Mouse (Mus musculus) heart, embryonic 16.5 days (tissue): ENCODE measurements at regions not wholly inside any gene's neighbourhood (a gene's known extent, or its start where the extent isn't known, plus 50 kb on each side); places are given as distances from the start of the nearest gene placed in this dataset.

ENCODE experiments used
- ATAC-seq: fragments of 200-750 bp; cut with Nextera tagmentation; replicated peaks from 2 replicates; pipeline ENCODE4 v1.8.0; 2017; ENCODE audit warnings: moderate number of reproducible peaks; ENCODE audit not compliant: insufficient read depth, low FRiP score; ENCODE audit errors: extremely low read depth
- H3K27ac ChIP-seq: fragments of 300-500 bp; sonication (generic); 2 replicates; pipeline ENCODE4 v1.5.1; 2014; ENCODE audit warnings: mild to moderate bottlenecking, low read length, control low read depth, moderate library complexity
- H3K27me3 ChIP-seq: fragments of 300-500 bp; sonication (generic); 2 replicates; pipeline ENCODE4 v1.6.1; 2014; ENCODE audit warnings: low read length, mixed read lengths; ENCODE audit not compliant: control insufficient read depth, insufficient read depth
- H3K36me3 ChIP-seq: fragments of 300-500 bp; sonication (generic); 2 replicates; pipeline ENCODE4 v1.6.1; 2014; ENCODE audit not compliant: control insufficient read depth, insufficient read depth
- H3K4me1 ChIP-seq: fragments of 300-500 bp; sonication (generic); 2 replicates; pipeline ENCODE4 v1.6.1; 2014; ENCODE audit warnings: low read length, mixed read lengths; ENCODE audit not compliant: control insufficient read depth, insufficient read depth
- H3K4me2 ChIP-seq: fragments of 300-500 bp; sonication (generic); 2 replicates; pipeline ENCODE4 v1.6.1; 2014; ENCODE audit warnings: low read depth, mild to moderate bottlenecking, control low read depth, low read length
- H3K4me3 ChIP-seq: fragments of 300-500 bp; sonication (generic); 2 replicates; pipeline ENCODE4 v1.5.1; 2014; ENCODE audit warnings: mild to moderate bottlenecking, control low read depth, low read length
- H3K9ac ChIP-seq: fragments of 300-500 bp; sonication (generic); 2 replicates; pipeline ENCODE4 v1.6.1; 2014; ENCODE audit warnings: low read length, control low read depth
- H3K9me3 ChIP-seq: fragments of 300-500 bp; sonication (generic); replicated peaks from 2 replicates; pipeline ENCODE4 v1.6.1; 2016; ENCODE audit warnings: low read length; ENCODE audit not compliant: control insufficient read depth
- WGBS: fragments of 180-500 bp; shearing (Covaris S2); extraction: QIAGEN DNeasy Blood & Tissue Kit; methylation state at CpG from one replicate; pipeline ENCODE4 v1.1.7; 2014; 5-methylcytosine and 5-hydroxymethylcytosine counted together

DNA sequence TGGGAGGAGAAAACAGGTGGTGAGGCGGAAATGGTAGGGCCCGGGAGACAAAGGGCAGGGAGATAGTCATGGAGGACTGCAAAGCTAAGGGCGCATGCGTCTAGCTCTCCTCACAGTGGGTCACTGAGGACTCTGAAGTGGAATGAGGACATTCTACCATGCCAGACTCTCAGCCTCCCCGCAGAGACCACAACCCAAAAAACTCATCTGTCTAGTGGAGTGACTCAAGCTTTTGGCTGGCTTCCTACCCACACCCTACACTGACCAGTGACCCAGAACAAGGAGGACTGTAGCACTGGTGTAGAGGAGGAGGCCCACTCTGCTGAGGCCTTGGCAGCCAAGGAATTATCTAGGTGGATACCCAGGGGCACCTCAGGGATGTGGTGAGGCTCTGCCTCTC is 55.0 kb upstream of the Cdon start:
- ATAC-seq = no peak
- Histone ChIP-seq H3K9me3 (no peaks in the 10 kb centered on the region), H3K4me2 (no peak overlapping the region), H3K27me3 (no peaks in the 10 kb centered on the region), H3K4me1 (peaks cover 16% of the 10 kb centered on the region), H3K36me3 (no peaks in the 10 kb centered on the region), H3K4me3 (no peak overlapping the region), H3K9ac (no peak overlapping the region), H3K27ac (no peak overlapping the region)
- WGBS = 85% methylated on average over 5 of the region's 5 CpGs

DNA sequence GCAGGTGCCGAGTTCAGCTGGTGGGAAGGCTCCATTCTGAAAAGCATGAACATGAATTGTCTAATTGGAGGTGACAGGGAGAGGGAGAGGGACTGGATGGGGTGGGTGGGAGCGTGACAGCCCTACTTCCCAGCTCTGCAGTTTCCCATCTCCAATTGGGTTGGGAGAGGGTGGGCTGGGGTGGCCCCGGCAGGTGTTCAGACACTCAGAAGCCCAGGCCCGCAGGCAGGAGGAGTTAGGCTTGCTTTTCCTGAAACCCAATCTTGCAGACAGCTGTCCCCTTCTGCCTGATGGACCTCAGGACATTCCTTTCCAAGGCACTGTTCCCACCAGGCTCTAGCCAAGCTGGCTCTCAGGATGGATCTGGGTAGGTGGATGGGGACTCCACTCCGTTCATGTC is 51.9 kb upstream of the Cdon start:
- ATAC-seq = no peak
- WGBS = 61% methylated on average over 5 of the region's 5 CpGs
- H3K9ac ChIP-seq = no peak overlapping the region
- H3K4me2 ChIP-seq = no peak overlapping the region
- H3K27ac ChIP-seq = no peak overlapping the region
- no peaks in the 10 kb centered on the region; the same call in 1 of the 2 replicates for H3K4me1 ChIP-seq
- no peaks in the 10 kb centered on the region for H3K36me3 ChIP-seq
- no peaks in the 10 kb centered on the region for H3K27me3 ChIP-seq
- H3K9me3 ChIP-seq = no peaks in the 10 kb centered on the region
- H3K4me3 ChIP-seq = no peak overlapping the region

GRCm38 (mm10) chr9:35370031-35370430 is 50.9 kb upstream of the Cdon start:
- H3K27ac ChIP-seq = no peak overlapping the region
- H3K4me1 ChIP-seq = no peaks in the 10 kb centered on the region
- H3K27me3 ChIP-seq = no peaks in the 10 kb centered on the region
- WGBS = 83% methylated on average over 3 of the region's 3 CpGs
- no peak overlapping the region for H3K4me3 ChIP-seq
- no peak overlapping the region for H3K9ac ChIP-seq
- no peak for ATAC-seq
- H3K36me3 ChIP-seq = no peaks in the 10 kb centered on the region
- H3K9me3 ChIP-seq = no peaks in the 10 kb centered on the region
- no peak overlapping the region for H3K4me2 ChIP-seq

DNA sequence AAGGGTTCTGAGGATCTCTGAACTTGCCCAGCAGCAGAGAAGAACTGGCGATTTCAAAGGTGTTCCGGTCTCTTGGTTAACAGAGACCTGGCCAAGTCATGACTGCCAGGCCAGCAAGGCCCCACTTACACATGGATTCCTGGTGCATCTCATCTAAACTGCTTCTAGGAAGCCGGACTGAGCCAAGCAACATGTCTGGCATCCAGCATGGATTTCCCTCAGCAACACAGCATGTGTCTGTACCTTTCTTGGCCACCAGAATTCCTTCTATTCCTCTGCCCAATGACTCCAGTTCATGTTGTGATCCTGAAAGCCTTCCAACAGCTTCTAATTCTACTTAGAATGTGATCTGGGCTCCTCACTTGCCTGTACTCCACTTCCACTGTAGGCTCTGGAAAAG is 50.0 kb upstream of the Cdon start:
- Histone ChIP-seq H3K4me2 (no peak overlapping the region), H3K4me3 (no peak overlapping the region), H3K9me3 (no peaks in the 10 kb centered on the region), H3K4me1 (no peaks in the 10 kb centered on the region), H3K27me3 (no peaks in the 10 kb centered on the region), H3K9ac (no peak overlapping the region), H3K27ac (no peak overlapping the region), H3K36me3 (no peaks in the 10 kb centered on the region)
- ATAC-seq = no peak
- WGBS = 93% methylated on average over 3 of the region's 3 CpGs
